Mouse (Mus musculus) lung, postnatal 0 days (tissue): ENCODE measurements around the gene Rbpj. TPM values are rescaled to one million over a fixed set of nuclear protein-coding genes. Genes with fewer than 3 reads are reported as not detected.

ENCODE experiments used
- ATAC-seq: fragments of 200-750 bp; cut with Nextera tagmentation; 2 replicates; pipeline ENCODE4 v1.8.0; 2017; ENCODE audit warnings: moderate library complexity
- DNase-seq: peaks from one replicate; pipeline ENCODE4 v3.0.0-alpha.2; 2016; ENCODE audit warnings: low spot score
- H3K27ac ChIP-seq: fragments of 300-500 bp; sonication (generic); 2 replicates; pipeline ENCODE4 v1.5.1; 2014; ENCODE audit warnings: antibody characterized with exemption, mild to moderate bottlenecking, low read length, mixed read lengths
- H3K27me3 ChIP-seq: fragments of 300-500 bp; sonication (generic); replicated peaks from 2 replicates; pipeline ENCODE4 v1.6.1; 2014; ENCODE audit warnings: low read length, mixed read lengths; ENCODE audit not compliant: insufficient read depth
- H3K36me3 ChIP-seq: fragments of 300-500 bp; sonication (generic); 2 replicates; pipeline ENCODE4 v1.6.1; 2014; ENCODE audit warnings: low read length, mixed read lengths; ENCODE audit not compliant: insufficient read depth
- H3K4me1 ChIP-seq: fragments of 300-500 bp; sonication (generic); 2 replicates; pipeline ENCODE4 v1.6.1; 2014; ENCODE audit warnings: antibody characterized with exemption, low read depth, low read length, mixed read lengths; ENCODE audit not compliant: insufficient read depth
- H3K4me2 ChIP-seq: fragments of 300-500 bp; sonication (generic); replicated peaks from 2 replicates; pipeline ENCODE4 v1.6.1; 2014; ENCODE audit warnings: low read depth, mild to moderate bottlenecking, low read length, moderate library complexity, mixed read lengths
- H3K4me3 ChIP-seq: fragments of 300-500 bp; sonication (generic); 2 replicates; pipeline ENCODE4 v1.5.1; 2014; ENCODE audit warnings: low read depth, low read length
- H3K9ac ChIP-seq: fragments of 300-500 bp; sonication (generic); replicated peaks from 2 replicates; pipeline ENCODE4 v1.6.1; 2014; ENCODE audit warnings: low read depth, mild to moderate bottlenecking
- H3K9me3 ChIP-seq: fragments of 300-500 bp; sonication (generic); 2 replicates; pipeline ENCODE4 v1.6.1; 2016; ENCODE audit warnings: low read length, mixed read lengths
- CTCF ChIP-seq: IDR thresholded peaks from 2 replicates; pipeline ENCODE4 v1.5.1; 2016; ENCODE audit warnings: antibody characterized with exemption, mild to moderate bottlenecking
- EP300 ChIP-seq: IDR thresholded peaks from 2 replicates; pipeline ENCODE4 v1.6.1; 2016; ENCODE audit warnings: antibody characterized with exemption, mild to moderate bottlenecking, control low read depth
- WGBS: fragments of 180-500 bp; shearing (Covaris S2); extraction: QIAGEN DNeasy Blood & Tissue Kit; methylation state at CpG from one replicate; pipeline ENCODE4 v1.1.7; 2014; 5-methylcytosine and 5-hydroxymethylcytosine counted together
- polyA plus RNA-seq: library from polyadenylated mRNA; unstranded; fragments of >200 nt; fragmentation: Nextera tagmentation; extraction: Ambion mirVana; gene quantifications from 2 replicates; pipeline ENCODE4 v1.2.1, GENCODE M21; 2015

Gene Rbpj
- polyA plus RNA-seq, 1 experiment from 2014 or later = 22.7 TPM

- H3K27ac ChIP-seq = no peak overlapping the region
- H3K4me2 ChIP-seq = no peak overlapping the region
- H3K4me1 ChIP-seq = no peaks in the 10 kb centered on the region
- DNase-seq = no peak
- H3K27me3 ChIP-seq = no peaks in the 10 kb centered on the region
- no peaks in the 10 kb centered on the region for H3K9me3 ChIP-seq
- no peak for TF ChIP-seq EP300
- no peak for TF ChIP-seq CTCF
- no peak for ATAC-seq
- H3K4me3 ChIP-seq = no peak overlapping the region
- WGBS = 85% methylated on average over 3 of the region's 3 CpGs
- no peaks in the 10 kb centered on the region for H3K36me3 ChIP-seq
- no peak overlapping the region for H3K9ac ChIP-seq
These were observed 171.3 kb downstream of the Rbpj start for GRCm38 (mm10) chr5:53637206-53637605.

GRCm38 (mm10) chr5:53638647-53639046 lies 172.7 kb downstream of the Rbpj start:
- peak; percentile 70 for TF ChIP-seq CTCF
- TF ChIP-seq EP300 = no peak
- no peak overlapping the region for H3K9ac ChIP-seq
- no peaks in the 10 kb centered on the region for H3K4me1 ChIP-seq
- H3K27ac ChIP-seq = no peak overlapping the region
- no peak overlapping the region for H3K4me2 ChIP-seq
- DNase-seq = peak; percentile 71
- no peak overlapping the region for H3K4me3 ChIP-seq
- ATAC-seq = no peak
- 56% methylated on average over 3 of the region's 3 CpGs for WGBS
- H3K36me3 ChIP-seq = 0 out of 2 replicates have a peak, but pooled peaks cover 5% of the 10 kb centered on the region
- no peaks in the 10 kb centered on the region for H3K27me3 ChIP-seq
- no peaks in the 10 kb centered on the region for H3K9me3 ChIP-seq

- peak; percentile 70 for DNase-seq
- no peak overlapping the region for H3K4me3 ChIP-seq
- 32% methylated on average over 5 of the region's 9 CpGs for WGBS
- no peak overlapping the region for H3K9ac ChIP-seq
- H3K4me2 ChIP-seq = no peak overlapping the region
- no peak overlapping the region for H3K27ac ChIP-seq
- H3K27me3 ChIP-seq = no peaks in the 10 kb centered on the region
- TF ChIP-seq CTCF (no peak), EP300 (no peak)
- H3K4me1 ChIP-seq = no peaks in the 10 kb centered on the region
- no peaks in the 10 kb centered on the region for H3K9me3 ChIP-seq
- peaks cover 5% of the 10 kb centered on the region; the same call in 1 of the 2 replicates for H3K36me3 ChIP-seq
- ATAC-seq = peak; percentile 41
These were observed 180.7 kb downstream of the Rbpj start for GRCm38 (mm10) chr5:53646669-53647068.

GRCm38 (mm10) chr5:53647358-53647757 lies 181.4 kb downstream of the Rbpj start:
- Histone ChIP-seq H3K9ac (no peak overlapping the region), H3K9me3 (no peaks in the 10 kb centered on the region), H3K4me2 (no peak overlapping the region), H3K27ac (no peak overlapping the region), H3K36me3 (peaks cover 11% of the 10 kb centered on the region; the same call in 1 of the 2 replicates), H3K4me1 (no peaks in the 10 kb centered on the region), H3K4me3 (no peak overlapping the region), H3K27me3 (no peaks in the 10 kb centered on the region)
- TF ChIP-seq EP300 (no peak), CTCF (no peak)
- 82% methylated on average over 2 of the region's 2 CpGs for WGBS
- no peak for DNase-seq
- no peak for ATAC-seq

- no peak overlapping the region for H3K4me2 ChIP-seq
- H3K4me3 ChIP-seq = no peak overlapping the region
- H3K9ac ChIP-seq = no peak overlapping the region
- no peak overlapping the region for H3K27ac ChIP-seq
- H3K4me1 ChIP-seq = no peaks in the 10 kb centered on the region
- DNase-seq = no peak
- no peaks in the 10 kb centered on the region for H3K27me3 ChIP-seq
- H3K36me3 ChIP-seq = peaks cover 5% of the 10 kb centered on the region; the same call in 1 of the 2 replicates
- WGBS = 0% methylated on average over 1 of the region's 1 CpGs
- TF ChIP-seq CTCF (no peak), EP300 (no peak)
- H3K9me3 ChIP-seq = no peaks in the 10 kb centered on the region
- no peak for ATAC-seq
These were observed 190.6 kb downstream of the Rbpj start for GRCm38 (mm10) chr5:53656596-53656995.

- TF ChIP-seq CTCF (peak; percentile 72), EP300 (no peak)
- no peaks in the 10 kb centered on the region for H3K9me3 ChIP-seq
- peak; percentile 48 for DNase-seq
- no peaks in the 10 kb centered on the region for H3K36me3 ChIP-seq
- ATAC-seq = peak; percentile 70
- H3K27ac ChIP-seq = no peak overlapping the region
- H3K27me3 ChIP-seq = no peaks in the 10 kb centered on the region
- H3K4me2 ChIP-seq = no peak overlapping the region
- H3K9ac ChIP-seq = no peak overlapping the region
- WGBS = 75% methylated on average over 6 of the region's 6 CpGs
- no peak overlapping the region for H3K4me3 ChIP-seq
- H3K4me1 ChIP-seq = no peaks in the 10 kb centered on the region
These were observed 192.0 kb downstream of the Rbpj start for GRCm38 (mm10) chr5:53657925-53658324.

GRCm38 (mm10) chr5:53661508-53661907 lies 195.6 kb downstream of the Rbpj start:
- DNase-seq (peak; percentile 51), ATAC-seq (peak; percentile 42; the same call in 1 of the 2 replicates)
- Histone ChIP-seq H3K4me3 (no peak overlapping the region), H3K9me3 (no peaks in the 10 kb centered on the region), H3K4me1 (no peaks in the 10 kb centered on the region), H3K27ac (no peak overlapping the region), H3K27me3 (no peaks in the 10 kb centered on the region), H3K9ac (no peak overlapping the region), H3K4me2 (no peak overlapping the region), H3K36me3 (no peaks in the 10 kb centered on the region)
- no peak for TF ChIP-seq EP300
- TF ChIP-seq CTCF = no peak
- 47% methylated on average over 2 of the region's 2 CpGs for WGBS
